Mouse (Mus musculus) forebrain, embryonic 10.5 days (tissue): ENCODE measurements around the gene Galnt18. TPM values are rescaled to one million over a fixed set of nuclear protein-coding genes. Genes with fewer than 3 reads are reported as not detected.
A peak's percentile ranks its signal among the peaks of the same experiment; 100 is the strongest.

ENCODE experiments used
- DNase-seq: peaks from one replicate; pipeline ENCODE4 v3.0.0-alpha.2; 2017; ENCODE audit warnings: low spot score; ENCODE audit errors: extremely low spot score
- H3K27ac ChIP-seq: fragments of 300-500 bp; sonication (generic); 2 replicates; pipeline ENCODE4 v1.5.1; 2016; ENCODE audit warnings: mild to moderate bottlenecking
- H3K27me3 ChIP-seq: fragments of 300-500 bp; sonication (generic); 2 replicates; pipeline ENCODE4 v1.6.1; 2016; ENCODE audit warnings: mild to moderate bottlenecking; ENCODE audit not compliant: poor library complexity, severe bottlenecking
- H3K36me3 ChIP-seq: fragments of 300-500 bp; sonication (generic); replicated peaks from 2 replicates; pipeline ENCODE4 v1.6.1; 2016; ENCODE audit warnings: mild to moderate bottlenecking, moderate library complexity
- H3K4me1 ChIP-seq: fragments of 300-500 bp; sonication (generic); 2 replicates; pipeline ENCODE4 v1.6.1; 2016
- H3K4me3 ChIP-seq: fragments of 300-500 bp; sonication (generic); 2 replicates; pipeline ENCODE4 v1.5.1; 2016; ENCODE audit warnings: mild to moderate bottlenecking, moderate library complexity
- H3K9me3 ChIP-seq: fragments of 300-500 bp; sonication (generic); 2 replicates; pipeline ENCODE4 v1.6.1; 2016; ENCODE audit warnings: mild to moderate bottlenecking, moderate library complexity
- WGBS: fragments of 180-500 bp; shearing (Covaris S2); methylation state at CpG from one replicate; pipeline ENCODE4 v1.1.7; 2016; 5-methylcytosine and 5-hydroxymethylcytosine counted together
- polyA plus RNA-seq: library from polyadenylated mRNA; unstranded; fragments of >200 nt; fragmentation: Nextera tagmentation; extraction: Ambion mirVana; gene quantifications from 2 replicates; pipeline ENCODE4 v1.2.1, GENCODE M21; 2016

Galnt18 gene
- polyA plus RNA-seq, 1 experiment from 2014 or later, result 4.9 TPM

- Histone ChIP-seq H3K9me3 (no peaks in the 10 kb centered on the region), H3K27me3 (no peaks in the 10 kb centered on the region), H3K27ac (no peak overlapping the region), H3K36me3 (no peaks in the 10 kb centered on the region), H3K4me3 (no peak overlapping the region), H3K4me1 (peaks cover 23% of the 10 kb centered on the region)
- no peak for DNase-seq
- 78% methylated on average over 4 of the region's 4 CpGs for WGBS
These were observed 178.3 kb downstream of the Galnt18 start for GRCm38 (mm10) chr7:111601339-111602067.

GRCm38 (mm10) chr7:111600756-111601155 is 179.0 kb downstream of the Galnt18 start:
- H3K4me3 ChIP-seq, result no peak overlapping the region
- peaks cover 23% of the 10 kb centered on the region for H3K4me1 ChIP-seq
- peak; percentile 16 for DNase-seq
- H3K9me3 ChIP-seq, result no peaks in the 10 kb centered on the region
- H3K27ac ChIP-seq, result peak overlapping the region; percentile 60
- no peaks in the 10 kb centered on the region for H3K27me3 ChIP-seq
- H3K36me3 ChIP-seq, result no peaks in the 10 kb centered on the region
- WGBS, result 35% methylated on average over 6 of the region's 6 CpGs

- 94% methylated on average over 6 of the region's 6 CpGs for WGBS
- Histone ChIP-seq H3K4me3 (no peak overlapping the region), H3K36me3 (no peaks in the 10 kb centered on the region), H3K27ac (no peak overlapping the region), H3K9me3 (no peaks in the 10 kb centered on the region), H3K27me3 (no peaks in the 10 kb centered on the region), H3K4me1 (no peaks in the 10 kb centered on the region)
- DNase-seq, result no peak
These were observed 186.1 kb downstream of the Galnt18 start for GRCm38 (mm10) chr7:111593680-111594079.

GRCm38 (mm10) chr7:111589506-111590125 is 190.2 kb downstream of the Galnt18 start:
- Histone ChIP-seq H3K9me3 (no peaks in the 10 kb centered on the region), H3K27ac (no peak overlapping the region), H3K4me3 (no peak overlapping the region), H3K27me3 (no peaks in the 10 kb centered on the region), H3K4me1 (peaks cover 6% of the 10 kb centered on the region; the same call in 1 of the 2 replicates), H3K36me3 (no peaks in the 10 kb centered on the region)
- no peak for DNase-seq
- 87% methylated on average over 5 of the region's 5 CpGs for WGBS

- Histone ChIP-seq H3K9me3 (no peaks in the 10 kb centered on the region), H3K27me3 (no peaks in the 10 kb centered on the region), H3K4me3 (no peak overlapping the region), H3K36me3 (no peaks in the 10 kb centered on the region), H3K27ac (no peak overlapping the region), H3K4me1 (peaks cover 6% of the 10 kb centered on the region; the same call in 1 of the 2 replicates)
- no peak for DNase-seq
- WGBS, result 75% methylated on average over 4 of the region's 4 CpGs
These were observed 191.4 kb downstream of the Galnt18 start for GRCm38 (mm10) chr7:111588291-111588781.

GRCm38 (mm10) chr7:111580547-111580946 is 199.2 kb downstream of the Galnt18 start:
- H3K27ac ChIP-seq, result no peak overlapping the region
- no peak overlapping the region for H3K4me3 ChIP-seq
- H3K4me1 ChIP-seq, result peaks cover 12% of the 10 kb centered on the region
- no peaks in the 10 kb centered on the region for H3K27me3 ChIP-seq
- no peaks in the 10 kb centered on the region for H3K9me3 ChIP-seq
- H3K36me3 ChIP-seq, result no peaks in the 10 kb centered on the region
- no peak for DNase-seq
- WGBS, result 71% methylated on average over 6 of the region's 6 CpGs

GRCm38 (mm10) chr7:111575096-111575495 is 204.7 kb downstream of the Galnt18 start:
- WGBS, result 86% methylated on average over 2 of the region's 2 CpGs
- DNase-seq, result no peak
- Histone ChIP-seq H3K36me3 (no peaks in the 10 kb centered on the region), H3K4me1 (peaks cover 18% of the 10 kb centered on the region), H3K27ac (0 out of 2 replicates have a peak overlapping the region, but pooled peaks have one; percentile 11), H3K27me3 (no peaks in the 10 kb centered on the region), H3K4me3 (no peak overlapping the region), H3K9me3 (no peaks in the 10 kb centered on the region)

GRCm38 (mm10) chr7:111572336-111572735 is 207.4 kb downstream of the Galnt18 start:
- Histone ChIP-seq H3K4me3 (no peak overlapping the region), H3K27ac (no peak overlapping the region), H3K27me3 (no peaks in the 10 kb centered on the region), H3K4me1 (peaks cover 16% of the 10 kb centered on the region), H3K36me3 (no peaks in the 10 kb centered on the region), H3K9me3 (no peaks in the 10 kb centered on the region)
- DNase-seq, result no peak
- WGBS, result 93% methylated on average over 2 of the region's 2 CpGs

- Histone ChIP-seq H3K36me3 (no peaks in the 10 kb centered on the region), H3K27me3 (no peaks in the 10 kb centered on the region), H3K4me3 (no peak overlapping the region), H3K27ac (no peak overlapping the region), H3K9me3 (no peaks in the 10 kb centered on the region), H3K4me1 (no peaks in the 10 kb centered on the region)
- 88% methylated on average over 6 of the region's 6 CpGs for WGBS
- DNase-seq, result no peak
These were observed 212.9 kb downstream of the Galnt18 start for GRCm38 (mm10) chr7:111566838-111567237.

GRCm38 (mm10) chr7:111563316-111564110 is 216.3 kb downstream of the Galnt18 start:
- no peak overlapping the region for H3K4me3 ChIP-seq
- H3K4me1 ChIP-seq, result no peaks in the 10 kb centered on the region
- peaks cover 9% of the 10 kb centered on the region for H3K9me3 ChIP-seq
- DNase-seq, result no peak
- WGBS, result 81% methylated on average over 9 of the region's 9 CpGs
- no peaks in the 10 kb centered on the region for H3K27me3 ChIP-seq
- no peaks in the 10 kb centered on the region for H3K36me3 ChIP-seq
- no peak overlapping the region for H3K27ac ChIP-seq

GRCm38 (mm10) chr7:111560097-111560496 is 219.7 kb downstream of the Galnt18 start:
- Histone ChIP-seq H3K36me3 (no peaks in the 10 kb centered on the region), H3K4me1 (no peaks in the 10 kb centered on the region), H3K4me3 (no peak overlapping the region), H3K27me3 (no peaks in the 10 kb centered on the region), H3K9me3 (peaks cover 9% of the 10 kb centered on the region), H3K27ac (no peak overlapping the region)
- no peak for DNase-seq
- WGBS, result 77% methylated on average over 3 of the region's 3 CpGs

- 59% methylated on average over 3 of the region's 3 CpGs for WGBS
- Histone ChIP-seq H3K27ac (no peak overlapping the region), H3K27me3 (no peaks in the 10 kb centered on the region), H3K4me3 (no peak overlapping the region), H3K4me1 (no peaks in the 10 kb centered on the region), H3K36me3 (no peaks in the 10 kb centered on the region), H3K9me3 (peaks cover 9% of the 10 kb centered on the region)
- DNase-seq, result no peak
These were observed 220.8 kb downstream of the Galnt18 start for GRCm38 (mm10) chr7:111559011-111559410.
